Mouse (Mus musculus): Measurements from ENCODE around the gene Epm2aip1.

The Epm2aip1 gene

DNA sequence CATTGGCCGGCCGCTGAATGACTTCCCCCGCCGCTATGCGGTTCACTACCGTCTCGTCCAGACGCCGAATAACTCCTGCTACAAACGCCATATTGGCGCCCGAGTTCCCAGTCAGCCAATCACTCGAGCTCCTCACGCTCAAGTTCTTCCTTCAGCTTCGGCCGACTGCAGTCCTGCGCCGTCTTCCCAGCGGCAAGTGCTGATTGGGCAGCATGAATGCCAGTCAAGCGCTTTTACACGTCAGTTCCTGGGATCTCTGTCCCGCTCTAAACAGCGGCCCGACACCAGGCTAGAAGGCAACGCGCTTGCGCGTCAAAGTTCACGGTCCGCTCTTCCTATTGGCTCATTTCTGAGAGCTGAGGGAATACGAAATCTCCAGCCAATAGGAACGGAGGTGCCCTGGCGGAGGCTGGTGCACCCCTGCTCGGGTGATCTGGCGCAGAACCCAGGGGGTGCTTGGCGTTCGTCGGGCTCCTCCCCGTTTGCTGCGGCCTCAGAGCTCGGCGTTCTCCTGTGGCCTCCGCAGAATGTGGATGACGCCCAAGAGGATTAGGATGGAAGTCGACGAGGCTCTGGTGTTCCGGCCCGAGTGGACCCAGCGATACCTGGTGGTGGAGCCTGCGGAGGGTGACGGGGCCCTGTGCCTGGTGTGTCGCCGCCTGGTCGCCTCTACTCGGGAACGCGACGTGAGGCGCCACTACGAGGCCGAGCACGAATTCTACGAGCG, at the start of gene Epm2aip1, which contains the start of gene Mlh1:
Gene Epm2aip1 (plus strand): TSS at position 496 of the 727 bp plus-strand sequence.
Gene Mlh1 (minus strand): TSS at position 358 of the 727 bp plus-strand sequence.
- DNase-seq: peak; percentile 99

DNA sequence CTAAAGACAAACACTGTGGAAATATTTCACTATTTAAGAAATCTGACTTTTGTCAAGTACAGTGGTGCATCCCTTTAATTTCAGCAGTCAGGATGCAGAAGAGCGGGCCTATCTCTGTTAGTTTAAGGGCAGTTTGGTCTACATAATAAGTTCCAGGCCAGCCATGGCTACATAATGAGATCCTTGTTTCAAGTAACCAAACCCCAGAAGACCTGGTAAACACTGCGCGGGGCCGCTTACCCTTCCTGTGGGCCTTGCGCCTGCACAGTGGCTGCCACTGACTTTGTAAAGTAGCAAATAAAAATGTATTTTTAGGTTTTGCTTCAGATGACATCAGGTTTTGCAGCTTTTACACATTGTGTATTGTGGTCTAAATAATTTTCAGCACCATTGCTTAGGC, 48.3 kb upstream of the Epm2aip1 start:
- DNase-seq: no peak

DNA sequence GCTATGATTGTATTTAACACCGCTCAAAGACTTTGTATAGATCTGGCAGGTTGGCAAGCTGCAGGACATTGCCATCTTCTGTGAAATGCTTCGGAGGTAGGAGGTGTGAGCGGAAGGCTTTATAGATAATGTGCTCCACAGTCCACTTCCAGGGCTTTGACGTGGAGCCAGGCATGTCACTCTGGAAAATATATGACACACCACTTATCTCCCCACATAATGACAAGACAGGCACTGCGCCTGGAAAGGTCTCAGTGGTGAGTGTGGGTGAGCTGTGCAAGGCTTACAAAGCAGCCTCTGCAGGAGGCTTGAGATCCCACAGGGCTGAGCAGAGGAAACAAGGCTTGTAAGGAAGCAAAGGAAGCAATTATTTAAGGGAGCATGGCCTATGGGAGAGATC, 43.3 kb upstream of the Epm2aip1 start:
- no peak for DNase-seq

DNA sequence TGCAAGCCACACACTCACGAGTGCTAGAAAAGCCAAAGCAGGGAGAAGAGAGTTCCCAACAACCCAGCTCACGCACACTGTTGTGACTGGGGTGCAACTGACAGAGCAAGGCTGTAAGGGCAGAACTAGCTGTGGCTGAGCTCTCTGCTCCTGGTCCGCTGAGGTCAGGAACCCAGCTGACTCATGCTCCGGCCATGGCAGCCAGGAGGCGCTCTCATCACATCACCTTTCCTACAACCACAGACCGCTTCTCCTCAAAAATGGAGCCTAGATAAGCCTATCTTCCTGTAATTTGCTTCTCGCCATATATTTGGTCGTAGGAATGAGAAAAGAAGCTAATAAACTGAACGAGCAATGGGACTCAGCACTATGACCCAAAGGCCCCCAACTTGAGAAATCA, 37.0 kb upstream of the Epm2aip1 start:
- no peak for DNase-seq

DNA sequence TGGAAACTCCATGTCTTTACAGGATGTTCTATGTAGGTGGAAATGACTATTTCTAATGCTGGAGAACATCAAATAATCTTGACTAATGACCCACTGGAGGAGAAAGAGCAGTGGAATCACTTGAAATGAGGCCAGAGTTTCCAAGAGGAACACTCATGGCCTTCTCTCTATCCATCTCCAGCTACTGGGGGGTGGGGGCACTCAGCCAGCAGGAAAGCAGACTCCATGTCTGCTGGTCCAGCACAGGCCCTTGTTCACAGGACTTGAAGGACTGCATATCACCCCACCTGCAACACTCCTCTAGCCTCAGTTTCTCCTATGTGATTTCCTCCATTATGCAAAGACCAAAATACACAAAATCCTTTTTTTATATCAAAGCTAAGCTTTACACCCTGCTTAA, 34.0 kb upstream of the Epm2aip1 start:
- DNase-seq: no peak

DNA sequence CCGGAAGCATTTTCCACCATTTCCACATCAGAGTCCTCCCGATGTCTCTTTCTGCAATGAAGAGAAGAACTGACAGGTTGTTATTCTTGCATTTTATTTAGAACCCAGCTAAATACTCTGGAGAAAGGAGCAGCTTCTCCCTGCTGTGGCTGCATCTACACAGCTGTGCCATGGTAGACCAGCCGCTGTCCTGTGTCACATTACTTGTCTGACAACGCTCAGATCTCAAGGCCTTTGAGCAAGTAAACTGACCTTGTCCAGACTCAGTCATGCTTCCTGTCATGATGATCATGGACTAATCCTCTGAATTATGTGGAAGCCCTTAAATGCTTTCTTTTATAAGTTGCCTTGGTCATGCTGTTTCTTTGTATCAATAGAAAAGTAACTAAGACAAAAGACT, 31.9 kb upstream of the Epm2aip1 start:
- no peak for DNase-seq

DNA sequence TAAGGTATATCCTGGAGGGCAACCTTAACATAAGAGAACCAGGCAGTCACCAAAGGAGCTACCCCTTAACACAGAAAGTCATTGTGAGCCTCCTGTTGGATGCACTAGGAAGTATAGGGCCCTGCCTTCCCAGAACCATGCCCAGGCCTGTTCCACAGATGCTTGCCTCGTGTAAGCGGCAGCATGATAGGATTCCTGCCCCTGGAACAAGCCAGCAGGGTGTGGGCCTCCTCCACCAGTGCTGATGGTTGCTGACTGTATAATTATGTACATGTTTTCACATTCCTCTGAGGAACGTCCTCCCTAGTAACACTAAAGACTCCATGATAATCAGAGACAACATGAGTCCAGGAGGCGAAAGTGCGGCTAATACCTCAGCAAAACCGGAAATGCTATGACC, 28.3 kb upstream of the Epm2aip1 start:
- no peak for DNase-seq

DNA sequence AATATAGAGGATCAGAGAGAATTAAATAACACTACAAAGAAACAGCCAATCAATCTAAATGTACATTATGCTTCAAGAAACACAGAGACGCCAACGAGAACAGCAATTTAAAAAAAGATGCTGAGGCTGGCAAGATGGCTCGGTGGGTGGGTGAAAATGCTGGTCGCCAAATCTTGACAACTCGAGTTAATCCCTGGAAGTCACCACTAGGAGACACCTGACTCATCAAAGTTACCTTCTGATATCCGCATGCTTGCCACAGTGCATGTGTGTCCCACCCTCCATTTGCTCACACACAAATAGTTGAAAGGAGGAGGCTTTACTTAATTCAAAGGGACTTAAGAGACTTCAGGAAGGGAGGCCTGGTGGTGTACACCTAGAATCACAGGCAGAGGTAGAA, 26.2 kb upstream of the Epm2aip1 start:
- no peak for DNase-seq

DNA sequence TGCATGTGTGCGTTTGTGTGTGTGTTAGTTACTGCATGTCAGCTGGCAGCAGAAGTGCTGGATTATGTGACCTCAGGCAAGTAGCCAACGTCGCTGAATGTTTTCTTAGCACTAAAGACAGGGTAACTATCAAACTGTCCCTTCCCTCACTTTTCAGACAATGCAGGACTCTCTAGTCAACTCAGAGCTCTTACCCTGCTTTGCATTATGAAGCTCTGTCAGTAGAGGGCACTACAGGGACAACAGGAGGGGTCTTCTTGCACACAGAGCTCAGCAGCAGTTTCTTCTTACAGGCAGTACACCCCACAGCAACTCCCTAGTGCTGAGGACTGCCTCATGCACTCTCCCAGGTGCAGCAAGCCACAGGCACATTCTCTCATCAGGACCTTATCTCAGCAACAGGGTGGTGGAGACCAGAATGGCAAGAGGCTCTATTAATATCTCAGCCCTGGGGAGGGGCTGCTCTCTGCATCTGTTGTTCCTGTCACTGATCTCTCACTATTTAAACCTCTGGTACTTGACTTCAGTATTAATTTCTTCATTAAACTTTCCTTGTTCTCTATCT, 24.0 kb upstream of the Epm2aip1 start:
- peak; percentile 31 for DNase-seq

DNA sequence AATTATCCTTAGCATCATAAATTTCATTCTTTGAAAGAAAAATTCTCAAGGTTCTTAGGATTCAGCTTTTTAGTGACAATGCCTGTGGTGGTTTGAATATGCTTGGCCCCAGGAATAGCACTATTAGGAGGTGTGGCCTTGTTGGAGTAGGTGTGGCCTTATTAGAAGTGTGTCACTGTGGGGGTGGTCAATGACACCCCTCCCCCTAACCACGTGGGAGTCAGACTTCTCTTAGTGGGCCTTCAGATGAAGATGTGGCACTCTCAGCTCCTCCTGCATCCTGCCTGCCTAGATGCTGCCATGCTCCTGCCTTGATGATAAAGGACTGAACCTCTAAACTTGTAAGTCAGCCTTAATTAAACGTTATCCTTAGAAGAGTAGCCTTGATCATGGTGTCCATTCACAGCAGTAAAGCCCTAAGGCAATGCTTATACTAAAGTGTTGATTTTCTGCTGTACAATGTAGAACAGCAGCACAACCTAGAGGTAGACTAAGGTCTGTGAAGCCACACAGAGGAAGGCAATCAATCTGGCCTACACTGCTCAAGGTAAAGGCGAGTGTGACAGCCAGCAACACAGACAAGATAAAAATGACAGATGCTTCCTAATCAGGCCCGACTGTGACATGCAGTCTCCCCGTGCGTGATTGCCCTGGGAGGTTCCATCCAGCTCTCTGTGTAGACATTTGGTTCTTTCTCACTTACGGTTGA, 19.4 kb upstream of the Epm2aip1 start:
- no peak for DNase-seq

DNA sequence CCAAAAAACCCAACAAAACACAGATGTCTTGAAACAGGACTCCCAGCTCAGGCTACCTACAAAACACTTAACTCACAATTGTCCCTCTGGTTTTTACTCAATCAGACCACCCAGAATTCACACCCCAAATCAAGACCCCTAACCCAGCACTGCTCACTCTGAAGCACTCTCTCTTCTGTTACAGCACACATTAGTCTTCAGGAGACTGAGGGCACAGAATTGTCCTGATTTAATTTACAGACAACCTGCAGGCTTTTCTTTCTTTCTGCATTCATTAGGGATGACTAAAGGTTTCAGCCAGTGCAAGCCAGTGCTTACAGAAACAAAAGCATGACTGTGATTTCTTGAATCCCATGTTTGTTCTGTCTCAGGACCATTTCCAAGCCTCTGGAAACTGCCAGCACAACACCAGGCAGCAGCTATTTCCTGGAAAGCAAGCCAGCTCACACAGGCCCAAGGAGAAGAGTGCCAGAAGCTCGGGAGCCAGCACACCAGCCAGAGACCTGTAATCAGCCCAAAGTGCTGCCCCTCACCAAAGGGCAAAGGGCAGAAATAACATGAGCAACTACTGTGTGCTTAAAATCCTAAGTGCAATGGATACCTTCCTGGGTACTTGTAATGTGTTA, 11.3 kb upstream of the Epm2aip1 start:
- no peak for DNase-seq

DNA sequence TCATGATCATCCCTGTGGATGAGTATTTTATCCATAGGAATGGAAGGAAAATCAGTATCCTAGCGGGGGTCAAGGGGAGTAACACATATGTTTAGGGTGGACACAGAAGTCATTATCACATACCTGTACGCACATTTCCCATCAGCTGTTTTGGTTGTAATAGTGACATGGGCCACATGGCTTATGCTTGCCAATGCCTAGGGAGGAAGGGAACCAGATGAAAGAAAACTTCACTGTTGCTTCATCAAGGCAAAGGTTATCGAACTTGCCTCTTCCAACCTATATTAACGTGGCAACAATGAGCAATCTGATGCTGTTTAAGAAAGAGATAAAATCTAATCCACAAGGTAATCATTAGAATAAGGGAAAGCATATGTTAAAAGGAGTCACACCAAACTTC, 10.4 kb upstream of the Epm2aip1 start:
- DNase-seq: no peak

DNA sequence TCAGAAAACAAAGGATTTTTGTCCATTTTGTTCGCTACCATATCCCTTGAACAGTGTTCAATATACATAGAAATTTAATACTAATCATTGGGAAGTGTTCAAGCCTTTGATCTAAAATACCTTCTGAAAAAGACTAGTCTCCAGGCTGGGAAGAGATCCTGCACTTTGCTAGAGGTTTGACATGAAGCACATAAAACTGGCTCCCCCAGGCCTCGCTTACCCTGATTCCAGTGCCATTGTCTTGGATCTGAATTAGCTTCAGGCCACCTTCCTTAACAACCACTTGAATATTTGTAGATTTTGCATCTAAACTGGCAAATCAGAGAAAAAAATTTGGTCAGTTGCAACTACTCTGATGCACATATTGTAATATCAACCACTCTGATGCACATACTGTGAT, 3.7 kb upstream of the Epm2aip1 start:
- no peak for DNase-seq

DNA sequence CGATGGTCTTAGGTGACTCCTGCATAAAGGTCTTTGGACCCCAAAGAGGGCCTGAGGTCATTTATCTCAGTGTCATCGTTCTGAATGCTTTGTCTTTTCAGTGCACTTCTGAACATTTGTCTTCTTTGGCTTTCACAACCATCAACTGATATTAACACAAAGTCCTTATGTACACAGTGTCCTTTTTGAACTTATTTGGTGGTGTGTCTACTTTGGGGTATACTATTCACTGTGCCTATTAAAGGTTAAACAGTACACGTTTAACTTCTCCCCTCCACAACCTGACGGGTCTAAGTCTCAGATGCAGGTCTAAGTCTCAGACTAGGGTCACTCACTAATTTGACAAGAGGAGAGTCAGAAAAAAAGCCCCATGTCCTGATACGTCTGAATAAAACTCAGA, 1.1 kb upstream of the Epm2aip1 start:
- DNase-seq: no peak

DNA sequence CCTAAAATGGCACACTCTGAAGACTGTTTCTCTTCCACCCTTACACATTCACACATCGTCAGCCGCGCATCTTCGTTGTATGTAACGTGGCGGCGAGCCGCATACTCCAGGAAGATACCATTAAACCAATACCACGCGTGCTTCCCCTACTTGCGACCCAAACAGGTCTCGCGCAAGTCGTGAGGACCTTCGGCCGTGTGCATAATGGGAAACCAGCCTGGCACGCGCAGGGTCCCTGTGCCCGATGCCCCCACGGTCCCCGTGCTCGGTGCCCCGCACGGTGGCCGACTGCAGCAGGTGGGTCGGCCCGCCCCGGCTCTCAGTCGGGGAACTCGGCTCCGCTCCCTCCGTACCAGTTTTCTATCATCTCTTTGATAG, 684 bp upstream of the Epm2aip1 start:
- no peak for DNase-seq

DNA sequence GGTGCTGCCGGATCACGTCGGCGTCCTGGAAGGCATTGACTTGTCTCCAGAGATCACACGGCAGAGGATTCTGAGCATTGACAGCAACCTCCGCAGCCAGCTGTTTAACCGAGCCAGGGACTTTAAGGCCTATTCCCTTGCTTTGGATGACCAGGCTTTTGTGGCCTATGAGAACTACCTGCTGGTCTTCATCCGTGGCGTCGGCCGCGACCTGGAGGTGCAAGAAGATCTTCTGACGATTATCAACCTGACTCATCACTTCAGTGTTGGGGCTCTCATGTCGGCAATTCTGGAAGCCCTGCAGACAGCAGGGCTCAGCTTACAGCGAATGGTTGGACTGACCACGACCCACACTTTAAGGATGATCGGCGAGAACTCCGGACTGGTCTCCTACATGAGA, 627 bp downstream of the Epm2aip1 start:
- DNase-seq: no peak

DNA sequence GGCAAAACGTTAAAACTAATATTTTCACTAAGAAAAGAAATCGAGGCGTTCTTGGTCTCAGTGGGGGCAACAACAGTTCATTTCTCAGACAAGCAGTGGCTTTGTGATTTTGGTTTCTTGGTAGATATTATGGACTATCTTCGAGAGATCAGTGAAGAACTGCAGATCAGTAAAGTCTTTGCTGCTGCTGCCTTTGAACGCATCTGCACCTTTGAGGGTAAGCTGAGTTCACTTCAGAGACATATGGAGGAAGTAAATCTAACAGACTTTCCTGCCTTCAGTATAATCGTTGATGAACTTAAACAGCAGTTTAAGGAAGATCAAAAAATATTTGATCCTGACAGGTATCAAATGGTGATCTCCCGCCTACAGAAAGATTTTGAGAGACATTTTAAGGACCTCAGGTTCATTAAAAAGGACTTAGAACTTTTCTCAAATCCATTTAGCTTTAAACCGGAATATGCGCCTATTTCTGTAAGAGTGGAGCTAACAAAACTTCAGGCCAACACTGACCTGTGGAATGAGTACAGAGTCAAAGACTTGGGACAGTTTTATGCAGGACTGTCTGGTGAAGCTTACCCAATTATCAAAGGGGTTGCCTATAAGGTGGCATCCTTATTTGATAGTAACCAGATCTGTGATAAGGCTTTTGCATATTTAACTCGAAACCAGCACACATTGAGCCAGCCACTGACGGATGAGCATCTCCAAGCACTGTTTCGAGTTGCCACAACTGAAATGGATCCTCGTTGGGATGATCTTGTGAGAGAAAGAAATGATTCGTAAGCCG, 1.5 kb downstream of the Epm2aip1 start:
- peak; percentile 31 for DNase-seq

DNA sequence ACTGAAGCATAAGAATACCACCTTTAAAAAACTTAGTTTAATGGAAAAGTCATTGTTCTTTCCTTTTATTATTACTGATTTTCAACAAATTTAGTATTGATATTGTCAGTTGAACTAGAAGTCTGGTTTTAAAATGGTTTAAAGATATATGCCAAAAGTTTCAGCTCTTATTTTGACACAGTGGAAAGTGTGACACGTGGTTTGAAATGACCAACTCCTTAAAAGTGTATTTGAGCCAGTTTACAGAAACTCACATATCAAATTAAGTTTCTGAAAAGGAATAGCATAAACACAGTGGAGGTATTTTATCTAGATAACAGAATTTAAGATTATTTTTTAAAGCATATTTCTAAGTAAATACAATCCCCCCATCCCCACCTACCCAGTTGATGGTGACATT, 2.2 kb downstream of the Epm2aip1 start:
- DNase-seq: no peak

DNA sequence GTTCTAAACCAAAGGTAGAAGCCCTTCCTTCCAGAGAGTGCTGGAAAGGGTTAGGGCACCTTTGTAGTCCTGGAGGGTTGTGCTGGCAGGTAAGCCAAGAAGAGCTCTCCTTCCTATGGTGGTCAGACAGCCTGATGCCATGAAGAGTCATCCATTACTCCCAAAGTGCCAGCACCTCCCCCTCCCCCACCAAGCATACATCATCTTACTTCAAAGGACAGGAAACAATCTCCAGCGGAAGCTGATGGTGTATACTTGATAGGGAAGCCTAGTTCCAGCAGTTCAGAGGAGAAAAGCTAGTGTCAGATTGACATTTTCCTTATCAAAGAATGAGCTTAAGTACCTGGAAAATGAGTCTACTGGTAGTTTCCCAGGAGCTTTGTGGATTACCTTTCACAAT, 3.4 kb downstream of the Epm2aip1 start:
- DNase-seq: peak; percentile 30

DNA sequence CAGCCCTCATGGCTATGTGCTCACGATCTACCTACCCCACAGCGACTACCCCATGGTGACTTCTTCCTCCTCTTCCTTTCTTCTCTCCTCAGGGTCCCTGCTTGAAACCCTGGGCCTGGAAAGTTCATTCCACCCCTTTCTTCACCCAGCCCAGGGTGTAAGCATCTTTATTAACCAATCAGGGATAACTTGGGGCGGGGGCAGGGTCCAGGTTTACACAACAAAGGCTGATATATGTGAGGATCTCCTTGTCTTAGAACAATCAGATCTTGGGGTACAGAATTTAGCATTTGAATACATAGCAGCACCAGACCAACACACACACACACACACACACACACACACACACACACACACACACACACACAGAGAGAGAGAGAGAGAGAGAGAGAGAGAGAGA, 13.3 kb downstream of the Epm2aip1 start:
- DNase-seq: no peak

DNA sequence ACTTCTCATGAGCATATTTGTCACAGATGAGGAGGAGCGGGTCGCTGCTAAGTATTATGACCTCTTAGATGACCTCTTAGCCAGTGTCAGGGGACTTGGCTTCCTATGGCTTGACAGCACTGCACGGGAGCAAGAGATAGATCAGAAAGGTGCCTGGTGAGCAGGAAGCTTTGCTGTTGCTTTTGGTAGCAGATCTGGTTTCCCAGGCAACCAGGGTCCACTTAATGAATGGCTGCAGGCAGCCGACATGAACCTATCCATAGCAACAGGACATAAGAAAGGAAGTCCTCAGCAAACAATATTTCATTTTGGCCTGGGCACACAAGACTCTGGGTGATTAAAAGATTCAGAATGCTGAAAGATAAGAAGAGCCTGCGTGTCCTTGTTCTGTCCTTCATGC, 13.9 kb downstream of the Epm2aip1 start:
- no peak for DNase-seq

DNA sequence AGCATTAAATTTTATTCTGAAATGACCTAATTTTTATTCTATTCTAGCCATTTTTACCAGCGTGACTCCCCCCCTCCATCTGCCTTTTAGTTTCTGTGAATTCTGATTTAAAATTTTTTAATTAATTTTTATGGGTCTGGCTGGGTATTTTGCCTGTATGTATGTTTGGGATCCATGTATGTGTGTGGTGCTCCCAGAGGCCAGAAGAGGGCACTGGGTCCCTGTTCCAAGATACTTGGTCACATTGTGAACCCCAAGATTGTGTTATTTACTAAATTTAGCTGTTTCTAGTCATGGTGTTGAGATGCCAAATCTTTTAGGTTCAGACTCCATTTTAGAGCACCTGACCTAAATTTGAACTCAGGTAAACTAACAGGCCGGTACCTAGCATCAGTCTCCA, 14.7 kb downstream of the Epm2aip1 start:
- no peak for DNase-seq

DNA sequence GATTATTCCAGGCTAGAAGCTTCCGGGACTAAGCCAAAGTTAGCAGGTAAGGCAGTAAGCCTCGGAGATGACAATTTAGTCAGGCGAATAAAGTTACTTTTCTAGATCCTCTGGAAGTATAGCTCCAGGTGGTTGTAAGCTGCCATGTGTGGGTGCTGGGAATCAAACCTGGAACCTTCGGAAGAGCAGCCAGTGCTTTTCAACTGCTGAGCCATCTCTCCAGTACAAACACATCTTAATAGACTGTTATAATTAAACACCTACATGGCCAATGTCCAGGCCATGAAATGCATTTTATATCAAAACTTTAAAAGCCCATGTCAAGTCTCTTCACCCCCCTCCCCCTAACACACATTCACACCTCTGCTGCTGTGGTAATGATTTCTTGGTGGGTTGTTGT, 16.2 kb downstream of the Epm2aip1 start:
- no peak for DNase-seq
